Mouse (Mus musculus): ENCODE data around the gene Vdac2.

Gene Vdac2

GRCm38 (mm10) chr14:21824938-21825337, at the start of gene Vdac2:
Gene Vdac2 (plus strand): TSS chr14:21825238.
- DNase-seq (ENCODE audit: low spot score), result no peak

GRCm38 (mm10) chr14:21776201-21776600, 48.8 kb upstream of the Vdac2 start:
- DNase-seq (ENCODE audit: low spot score), result no peak

GRCm38 (mm10) chr14:21786500-21786899, 38.5 kb upstream of the Vdac2 start:
- no peak for DNase-seq (ENCODE audit: low spot score)

GRCm38 (mm10) chr14:21787374-21787773, 37.7 kb upstream of the Vdac2 start:
- DNase-seq (ENCODE audit: low spot score), result no peak

DNA sequence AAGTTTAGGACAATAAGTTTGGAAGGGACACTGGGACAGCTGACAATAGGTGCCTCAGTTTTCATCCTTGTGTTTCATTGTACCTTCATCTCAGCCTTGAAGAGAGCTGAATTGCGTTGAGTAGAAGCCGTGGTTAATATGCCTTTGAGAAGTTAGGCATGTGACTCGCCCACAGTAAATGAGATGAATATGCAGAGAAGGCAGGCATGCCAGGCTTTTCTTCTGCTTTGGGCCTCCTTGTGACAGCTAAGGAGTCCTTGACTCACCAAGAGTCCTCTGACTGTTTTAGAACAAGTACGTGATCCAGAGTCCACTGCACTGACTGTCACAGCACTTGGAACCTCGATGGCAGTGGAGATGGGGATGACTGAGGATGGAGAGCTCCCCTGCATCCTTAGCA, 36.9 kb upstream of the Vdac2 start:
- DNase-seq (ENCODE audit: low spot score), result no peak

- no peak for DNase-seq (ENCODE audit: low spot score)
Measured at GRCm38 (mm10) chr14:21790585-21791251, 34.3 kb upstream of the Vdac2 start.

DNA sequence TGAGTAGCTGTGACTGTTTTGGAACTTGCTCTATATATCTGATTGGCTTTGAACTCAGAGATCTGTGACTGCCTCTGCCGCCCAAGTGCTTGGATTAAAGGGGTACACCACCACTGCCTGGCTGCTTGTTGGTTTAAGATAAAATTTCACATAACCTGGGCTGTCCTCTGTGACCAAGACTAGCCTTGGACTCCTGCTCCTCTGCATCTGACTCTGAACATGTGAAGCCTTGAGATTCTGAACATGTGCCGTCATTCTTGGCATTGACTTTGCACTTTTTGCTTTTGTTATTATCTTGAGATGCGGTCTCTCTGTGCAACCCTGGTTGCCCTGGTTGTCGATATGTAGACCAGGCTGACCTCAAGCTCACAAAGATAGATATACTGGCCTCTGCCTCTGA, 33.3 kb upstream of the Vdac2 start:
- no peak for DNase-seq (ENCODE audit: low spot score)

DNA sequence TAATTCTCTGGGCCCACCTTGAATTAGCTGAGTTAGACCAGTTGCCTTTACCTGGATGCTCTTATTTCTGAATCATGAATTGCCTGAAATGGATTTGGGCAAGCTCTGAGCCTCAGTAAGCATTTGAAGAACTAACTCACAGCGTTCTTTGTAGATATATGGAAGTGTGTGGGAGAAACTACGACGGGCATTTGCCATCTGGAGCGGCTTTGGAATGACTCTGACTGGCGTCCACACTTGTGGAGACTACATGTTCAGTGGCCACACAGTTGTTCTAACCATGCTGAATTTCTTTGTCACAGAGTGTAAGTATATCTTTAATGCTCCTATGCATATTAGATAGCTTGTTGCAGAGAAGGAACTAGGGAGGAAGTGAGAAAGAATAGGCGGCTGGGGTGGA, 32.8 kb upstream of the Vdac2 start:
- no peak for DNase-seq (ENCODE audit: low spot score)

GRCm38 (mm10) chr14:21800641-21801040, 24.4 kb upstream of the Vdac2 start:
- no peak for DNase-seq (ENCODE audit: low spot score)

GRCm38 (mm10) chr14:21801624-21802023, 23.4 kb upstream of the Vdac2 start:
- DNase-seq (ENCODE audit: low spot score), result no peak

- DNase-seq (ENCODE audit: low spot score), result no peak
Measured at GRCm38 (mm10) chr14:21802543-21803206, 22.4 kb upstream of the Vdac2 start.

DNA sequence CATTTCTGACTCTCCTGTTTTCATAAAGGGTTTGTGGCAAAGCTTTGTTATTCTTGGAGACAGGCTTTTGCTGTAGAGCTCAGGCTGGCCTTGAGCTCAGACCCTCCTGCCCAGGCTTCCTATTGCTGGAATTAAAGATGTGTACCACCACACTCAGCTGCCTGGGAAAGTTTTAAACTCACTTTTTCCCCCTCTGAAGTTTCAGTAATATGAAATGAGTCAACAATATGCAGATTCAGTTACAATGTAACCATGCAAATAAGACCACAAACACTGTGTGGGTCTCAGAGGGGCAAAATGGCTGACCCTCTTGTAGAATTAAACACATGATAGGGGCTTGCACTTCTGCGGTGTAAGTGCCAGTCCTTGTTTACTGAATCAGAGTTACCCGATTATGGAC, 18.8 kb upstream of the Vdac2 start:
- DNase-seq (ENCODE audit: low spot score), result no peak

DNA sequence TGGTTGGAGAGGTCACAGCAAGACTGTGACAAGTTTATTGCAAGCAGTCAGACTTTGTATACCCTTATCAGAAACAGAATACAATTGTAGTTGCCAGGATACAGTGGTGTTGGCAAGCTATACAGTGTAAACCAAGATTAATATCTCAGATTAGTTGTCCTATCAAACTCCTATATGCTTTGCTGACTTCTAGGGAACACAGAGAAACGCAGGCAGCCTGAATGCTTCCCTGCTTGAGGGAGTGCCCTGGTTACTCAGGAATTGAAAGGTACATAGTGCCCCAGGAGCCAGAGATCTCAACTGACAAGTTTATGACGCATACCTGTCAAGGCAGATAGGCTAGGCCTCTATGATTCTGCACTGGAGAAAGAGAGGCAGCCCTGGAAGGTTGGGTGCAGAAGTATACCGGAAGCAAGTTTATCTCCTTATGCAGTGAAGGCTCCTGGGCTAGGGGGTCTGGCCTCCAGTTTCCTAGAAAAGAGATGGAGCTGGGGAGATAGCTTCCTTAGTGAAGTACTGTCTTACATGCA, 18.3 kb upstream of the Vdac2 start:
- DNase-seq (ENCODE audit: low spot score), result no peak

- no peak for DNase-seq (ENCODE audit: low spot score)
Measured at GRCm38 (mm10) chr14:21808208-21808922, 16.7 kb upstream of the Vdac2 start.

DNA sequence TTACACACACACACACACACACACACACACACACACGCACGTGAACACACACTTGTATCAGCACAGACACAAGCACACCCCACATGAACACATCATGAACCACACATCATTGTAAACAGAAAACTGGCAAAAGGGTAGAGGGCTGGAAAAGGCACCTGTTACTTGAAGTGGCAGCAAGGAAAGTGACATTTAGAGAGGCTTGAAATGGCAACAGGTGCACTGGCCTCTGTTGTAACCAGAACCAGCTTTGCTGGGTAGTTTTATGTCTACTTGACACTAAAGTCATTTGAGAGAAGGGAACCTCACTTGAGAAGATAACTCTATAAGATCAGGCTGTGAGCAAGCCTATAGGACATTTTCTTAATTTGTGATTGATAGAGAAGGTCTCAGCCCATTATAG, 15.6 kb upstream of the Vdac2 start:
- DNase-seq (ENCODE audit: low spot score), result no peak

DNA sequence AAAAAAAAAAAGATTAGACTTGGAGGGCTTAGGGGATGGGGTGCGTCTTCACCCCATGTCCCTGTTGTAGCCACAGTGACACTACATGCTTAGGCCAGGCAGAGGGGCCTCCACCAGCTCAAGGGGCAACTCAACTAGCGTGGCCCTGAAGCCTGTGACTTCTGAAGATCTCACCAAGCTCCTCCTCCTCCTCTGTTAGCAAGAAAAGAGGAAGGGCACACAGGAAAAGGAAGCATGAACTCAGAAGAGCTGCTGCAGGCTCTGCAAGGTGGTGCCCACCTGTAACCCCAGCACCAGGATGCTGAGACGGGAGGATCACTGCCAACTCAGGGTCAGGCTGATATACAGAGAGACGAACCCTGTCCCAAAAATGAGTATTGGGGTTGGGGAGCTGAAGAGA, 13.7 kb upstream of the Vdac2 start:
- DNase-seq (ENCODE audit: low spot score), result no peak

DNA sequence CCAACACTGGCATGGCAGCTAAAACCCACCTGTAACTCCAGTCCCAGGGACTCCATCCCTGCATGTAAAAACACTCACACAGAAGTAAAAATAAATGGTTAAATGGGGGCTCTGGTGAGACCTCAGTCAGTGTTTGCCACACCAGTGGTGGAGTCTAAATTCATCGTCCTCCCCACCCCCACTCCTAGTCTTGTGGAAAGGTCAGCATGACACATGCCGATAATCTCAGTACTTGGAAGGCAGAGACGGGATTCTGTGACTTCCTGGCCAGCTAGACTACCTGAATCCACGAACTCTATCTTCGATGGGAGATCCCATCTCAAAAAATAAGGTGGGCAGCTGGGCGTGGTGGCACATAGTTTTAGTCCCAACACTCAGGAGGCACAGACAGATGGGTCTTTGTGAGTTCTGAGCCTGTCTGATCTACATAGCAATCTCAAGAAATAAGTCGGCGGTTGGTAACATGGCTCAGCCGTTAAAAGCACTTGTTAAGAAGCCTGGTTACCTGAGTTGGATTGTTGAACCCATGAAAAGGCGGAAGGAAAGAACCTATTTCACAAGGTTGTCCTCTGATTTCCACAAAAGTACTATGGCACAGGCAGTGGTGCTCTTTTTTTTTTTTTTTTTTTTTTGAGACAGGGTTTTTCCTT, 13.2 kb upstream of the Vdac2 start:
- no peak for DNase-seq (ENCODE audit: low spot score)

GRCm38 (mm10) chr14:21812590-21813162, 12.4 kb upstream of the Vdac2 start:
- no peak for DNase-seq (ENCODE audit: low spot score)

DNA sequence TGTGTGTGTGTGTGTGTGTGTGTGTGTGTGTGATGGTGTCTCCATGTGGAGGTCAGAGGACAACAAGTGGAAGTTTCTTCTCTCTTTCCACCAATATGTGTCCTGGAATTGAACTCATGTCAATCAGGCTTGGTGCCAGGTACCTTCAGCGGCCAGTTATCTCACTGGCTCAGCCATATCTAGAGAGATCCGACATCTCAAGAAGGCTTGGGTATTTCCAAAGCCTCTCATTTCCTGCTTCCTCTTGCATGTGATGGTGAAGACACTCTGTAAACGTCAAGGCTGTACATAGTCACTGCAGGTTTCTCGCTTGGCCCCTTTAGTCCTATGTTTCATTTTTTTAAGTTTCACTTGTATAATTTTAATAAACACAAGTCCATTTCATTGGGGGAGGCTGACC, 11.8 kb upstream of the Vdac2 start:
- no peak for DNase-seq (ENCODE audit: low spot score)

GRCm38 (mm10) chr14:21813847-21814246, 11.2 kb upstream of the Vdac2 start:
- DNase-seq (ENCODE audit: low spot score), result no peak

DNA sequence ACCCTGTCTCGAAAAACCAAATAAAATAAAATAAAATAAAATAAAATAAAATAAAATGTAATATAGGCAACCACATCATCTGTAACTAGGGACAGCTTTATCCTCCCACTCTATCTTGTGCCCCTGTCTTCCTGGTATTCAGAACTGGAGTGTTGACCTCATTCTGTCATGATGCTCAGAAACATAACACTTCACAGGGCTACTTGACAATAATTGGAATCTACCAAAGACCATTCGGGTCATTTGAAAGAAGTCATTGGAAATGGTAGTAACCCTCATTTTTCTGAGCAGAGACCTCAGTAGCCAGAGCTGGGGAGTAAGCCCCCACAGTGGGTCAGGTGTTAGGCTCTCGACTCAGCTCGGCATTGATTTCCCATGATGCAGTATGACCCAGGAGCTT, 10.4 kb upstream of the Vdac2 start:
- no peak for DNase-seq (ENCODE audit: low spot score)

- no peak for DNase-seq (ENCODE audit: low spot score)
Measured at GRCm38 (mm10) chr14:21816255-21816654, 8.8 kb upstream of the Vdac2 start.

All from ovary, postnatal 14 days (tissue).